Mouse (Mus musculus): ENCODE results near the gene Gm14597.
A peak's percentile ranks its signal among the peaks of the same experiment; 100 is the strongest.
"Not testable (repeated sequence)": the region's sequence is repeated elsewhere in the genome, so short reads cannot be mapped to it uniquely, and the experiment has no call there.

Gene Gm14597

DNA sequence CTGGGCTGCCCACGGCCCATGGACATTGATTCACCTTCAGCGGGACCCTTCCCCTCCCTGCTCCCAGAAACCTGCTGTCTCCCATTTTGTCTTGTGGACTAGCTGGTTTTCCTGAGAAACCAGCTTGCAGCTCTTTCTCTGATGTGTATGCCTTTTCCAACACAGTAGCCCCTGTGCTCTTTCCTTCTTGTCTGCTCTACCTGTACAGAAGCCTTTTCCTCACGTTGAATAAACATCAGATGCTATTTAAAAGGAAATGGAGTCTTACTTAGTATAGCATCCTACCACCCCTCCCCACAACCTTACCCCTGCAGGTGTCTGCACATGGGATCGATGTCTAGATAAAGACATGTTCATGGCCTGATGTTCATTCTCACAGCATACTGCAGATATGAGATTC, at the start of gene Gm14597:
TSS of gene Gm14597 (minus strand) at position 101 of the 400 bp plus-strand sequence.
- not testable (repeated sequence) for DNase-seq

DNA sequence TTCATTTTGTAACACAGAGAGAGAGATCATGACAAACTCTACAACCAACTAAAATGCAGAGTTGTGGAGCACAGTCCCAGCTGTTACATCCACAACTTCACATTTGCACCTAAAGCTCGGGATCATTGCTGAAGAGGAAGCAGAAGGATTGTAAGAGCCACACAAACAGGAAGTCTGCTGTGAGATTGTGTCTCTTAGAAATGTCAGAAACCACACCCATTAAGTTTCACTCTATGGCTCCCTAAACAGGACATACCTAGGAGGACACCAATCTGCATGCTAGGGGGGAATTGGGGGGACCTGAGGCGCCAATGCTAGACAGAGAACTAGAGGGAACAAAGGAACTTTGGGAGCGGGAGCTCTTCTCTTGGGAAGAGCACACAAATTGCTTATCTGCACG, 44.1 kb upstream of the Gm14597 start:
- DNase-seq, result not testable (repeated sequence)

DNA sequence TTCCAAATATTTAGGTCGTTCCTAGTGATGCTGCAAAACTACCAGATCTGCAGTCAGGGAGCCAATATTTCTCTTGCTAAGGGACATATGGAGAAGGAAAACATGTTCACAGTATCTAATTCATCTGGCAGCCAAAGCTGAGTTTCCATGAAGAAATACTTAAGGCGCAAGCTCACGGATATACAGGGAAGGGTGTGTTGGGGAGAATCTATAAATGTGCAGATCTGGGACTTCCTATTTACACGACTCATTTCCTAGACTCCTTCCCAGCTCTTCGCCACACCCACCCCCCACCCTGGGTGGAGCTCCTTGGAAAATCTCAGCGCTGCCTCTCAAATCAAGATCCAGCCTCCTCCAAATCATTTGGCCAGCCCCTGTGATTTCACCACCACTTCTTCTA, 37.1 kb upstream of the Gm14597 start:
- DNase-seq, result no peak

DNA sequence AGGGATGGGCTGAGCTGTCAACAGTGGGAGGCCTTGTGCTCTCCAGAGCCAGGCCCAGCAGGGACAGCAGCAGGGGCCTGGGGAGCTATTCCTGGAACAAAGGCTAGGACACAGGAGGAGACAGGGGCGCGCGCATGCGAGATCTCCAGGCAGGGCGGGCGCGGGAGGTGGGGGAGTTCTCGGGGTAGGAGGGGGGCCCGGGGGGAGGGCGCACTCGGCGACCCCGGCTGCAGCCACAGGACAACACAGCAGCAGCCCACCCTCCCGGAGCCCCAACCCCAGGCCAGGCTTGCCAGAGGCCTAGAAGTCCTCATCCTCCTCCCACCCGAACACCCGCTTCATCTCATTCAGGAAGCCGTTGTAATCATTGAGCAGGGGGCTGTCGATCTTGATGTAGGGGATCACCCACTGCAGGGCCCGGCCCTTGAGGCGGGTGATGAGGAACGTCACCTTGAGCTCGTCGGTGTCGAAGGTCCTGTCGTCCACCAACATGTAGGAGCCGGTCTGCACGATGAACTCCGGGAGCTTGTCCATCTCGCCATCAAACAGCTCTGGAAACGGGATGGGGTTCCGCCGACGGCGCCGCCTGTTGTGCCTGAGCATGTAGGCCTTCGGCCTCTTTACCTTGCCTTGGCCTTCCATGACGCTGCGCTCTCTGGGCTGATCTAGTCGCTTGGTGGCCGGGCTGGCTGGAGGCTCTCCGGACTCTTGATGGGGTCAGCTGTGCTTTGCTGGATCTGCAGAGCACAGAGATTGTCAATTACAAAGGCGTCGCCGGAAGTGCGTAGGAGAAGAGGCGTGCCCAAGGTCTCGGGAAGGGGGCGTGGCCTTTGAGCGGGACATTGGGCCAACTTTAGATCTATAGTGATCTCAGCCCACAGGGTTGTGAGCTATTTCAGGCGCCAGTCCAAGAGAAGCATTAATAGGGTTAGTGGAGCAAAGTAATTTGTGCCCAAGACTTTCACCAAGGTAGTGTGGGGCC, 34.5 kb upstream of the Gm14597 start, which contains the start of gene Rtl8a:
TSS of gene Rtl8a (minus strand) at position 703 of the 982 bp plus-strand sequence.
- DNase-seq, result peak; percentile 73

DNA sequence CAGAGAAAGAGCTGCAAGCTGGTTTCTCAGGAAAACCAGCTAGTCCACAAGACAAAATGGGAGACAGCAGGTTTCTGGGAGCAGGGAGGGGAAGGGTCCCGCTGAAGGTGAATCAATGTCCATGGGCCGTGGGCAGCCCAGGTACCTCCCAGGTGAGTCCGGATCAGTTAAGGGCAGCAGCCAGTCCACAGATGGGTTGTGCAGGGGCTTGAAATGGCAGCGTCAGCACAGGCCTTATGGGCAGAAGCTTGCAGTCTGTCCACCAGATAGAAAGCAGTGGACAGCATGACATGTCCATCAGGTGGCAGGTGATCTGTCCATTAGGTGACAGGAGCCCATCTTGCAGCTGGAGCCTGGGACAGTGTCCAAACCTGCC, 33.8 kb upstream of the Gm14597 start:
- not testable (repeated sequence) for DNase-seq

DNA sequence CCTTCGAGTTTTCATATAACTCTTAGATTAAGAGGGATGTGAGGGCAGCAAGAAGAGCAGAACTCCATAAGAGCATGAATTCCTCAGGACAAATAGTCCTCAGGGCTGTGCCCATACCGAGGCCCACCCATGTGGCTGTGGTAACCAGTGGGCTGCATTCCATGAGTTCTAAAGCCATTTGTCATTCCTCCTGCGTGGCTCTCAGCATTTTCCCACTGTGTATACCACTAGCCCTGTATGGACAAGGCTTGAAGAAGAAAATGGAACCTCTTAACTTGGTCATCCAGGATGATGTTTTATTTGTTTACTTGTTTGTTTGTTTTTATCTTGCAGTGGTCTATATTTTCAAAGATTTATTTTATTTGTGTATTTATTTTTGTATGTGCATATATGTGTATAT, 29.3 kb upstream of the Gm14597 start:
- not testable (repeated sequence) for DNase-seq

DNA sequence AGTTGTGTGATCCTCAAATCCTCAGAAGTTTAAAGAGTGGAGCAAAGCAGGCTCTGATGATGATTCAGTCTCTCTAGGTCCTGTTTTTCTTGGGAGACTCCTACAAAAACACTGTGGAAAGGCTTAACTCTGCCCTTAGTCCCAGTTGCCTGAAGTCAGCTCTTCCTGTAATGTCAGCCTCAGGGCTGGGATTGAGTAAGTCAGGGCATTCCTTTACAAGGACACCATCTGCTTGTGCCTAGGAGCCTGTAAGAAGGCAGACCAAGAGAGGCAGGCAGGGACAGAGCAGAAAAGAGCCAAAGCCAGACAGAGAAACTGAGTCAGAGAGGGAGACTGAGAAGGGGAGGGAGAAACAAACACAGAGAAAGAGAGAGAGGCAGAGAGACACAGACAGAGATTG, 2.6 kb upstream of the Gm14597 start:
- not testable (repeated sequence) for DNase-seq

DNA sequence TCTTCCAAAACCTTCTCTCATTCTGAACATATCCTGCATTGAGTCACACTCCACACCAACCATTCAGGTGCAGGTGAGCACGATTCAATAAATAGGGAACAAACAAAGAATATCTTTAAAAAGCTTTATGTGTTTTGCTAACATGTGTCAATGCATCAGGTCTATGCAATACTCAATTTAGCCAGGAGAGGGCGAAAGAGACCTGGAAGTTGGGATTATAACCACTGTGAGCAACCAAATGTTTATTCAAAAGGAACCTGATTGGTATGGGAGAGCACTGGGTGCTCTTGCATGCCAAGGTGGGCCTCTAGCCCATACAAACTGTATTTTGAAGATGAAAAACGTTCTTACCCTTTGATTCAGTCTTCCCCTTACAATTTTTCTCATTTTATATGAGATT, 1.8 kb upstream of the Gm14597 start:
- peak; percentile 66 for DNase-seq

DNA sequence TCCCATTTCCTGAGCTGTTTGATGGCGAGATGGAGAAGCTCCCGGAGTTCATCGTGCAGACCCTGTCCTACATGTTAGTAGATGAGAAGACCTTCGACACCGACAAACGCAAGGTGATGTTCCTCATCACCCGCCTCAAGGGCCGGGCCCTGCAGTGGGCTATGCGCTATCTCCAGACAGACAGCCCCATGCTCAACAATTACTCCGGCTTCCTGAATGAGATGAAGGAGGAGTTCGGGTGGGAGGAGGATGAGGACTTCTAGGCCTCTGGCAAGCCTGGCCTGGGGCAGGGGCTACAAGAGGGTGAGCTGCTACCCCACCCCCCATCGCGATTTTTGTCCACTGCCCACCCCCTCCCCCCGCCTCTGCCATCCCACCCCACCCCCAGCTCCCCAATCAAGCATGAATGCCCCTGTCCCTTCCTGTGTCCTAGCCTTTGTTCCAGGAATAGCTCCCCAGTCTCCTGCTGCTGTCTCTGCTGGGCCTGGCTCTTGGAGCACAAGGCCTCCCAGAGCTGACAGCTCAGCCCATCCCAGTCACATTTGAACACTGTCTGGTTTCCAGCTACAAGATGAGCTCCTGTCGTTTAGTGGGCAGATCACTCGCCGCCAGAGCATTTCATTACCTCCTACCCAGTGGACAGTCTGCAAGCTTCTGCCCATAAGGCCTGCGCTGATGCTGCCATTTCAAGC, 511 bp downstream of the Gm14597 start:
- DNase-seq, result no peak

DNA sequence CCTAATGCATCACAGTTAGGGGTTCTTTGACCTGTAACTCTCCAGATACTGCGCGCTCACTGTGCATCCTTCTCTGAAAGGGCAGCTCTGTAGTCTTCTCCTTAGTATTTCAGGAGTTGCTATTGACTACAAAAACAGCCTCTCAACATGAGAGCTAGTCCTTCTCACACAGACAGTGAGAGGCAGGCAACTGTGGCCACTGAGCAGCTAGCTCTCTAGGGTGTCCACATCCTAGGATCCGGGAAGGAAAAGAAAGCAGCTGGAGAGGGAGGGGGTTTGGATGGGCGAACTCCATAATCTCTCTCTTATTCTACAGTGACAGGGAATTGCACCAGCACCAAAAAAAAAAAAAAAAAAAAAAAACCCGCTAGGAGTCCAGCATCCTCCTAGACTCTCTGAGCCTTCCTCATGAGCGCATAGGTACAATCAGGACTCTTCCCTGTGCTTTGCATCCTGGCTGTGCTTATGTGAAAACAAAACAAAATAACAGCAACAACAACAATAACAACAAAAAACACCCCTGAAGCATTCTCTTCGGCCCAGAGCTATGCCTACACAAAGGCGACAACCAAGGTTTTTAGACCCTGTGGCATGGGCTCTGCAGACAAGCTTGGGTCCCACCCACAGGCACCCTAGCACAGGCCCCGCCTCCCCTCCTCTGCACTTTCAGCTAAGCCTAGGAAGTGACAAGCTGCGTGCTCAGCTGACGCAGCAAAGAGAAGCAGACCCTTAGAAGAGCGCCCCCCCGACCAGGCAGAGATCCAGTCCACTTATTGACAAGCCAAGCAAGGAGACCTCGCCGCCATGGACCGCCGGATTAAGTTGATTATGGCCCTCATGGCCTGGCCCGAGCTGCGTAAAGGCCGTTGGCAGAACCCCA, 1.3 kb downstream of the Gm14597 start, which contains the start of gene Rtl8c:
TSS of gene Rtl8c (plus strand) at position 791 of the 880 bp plus-strand sequence.
- DNase-seq, result peak; percentile 80

DNA sequence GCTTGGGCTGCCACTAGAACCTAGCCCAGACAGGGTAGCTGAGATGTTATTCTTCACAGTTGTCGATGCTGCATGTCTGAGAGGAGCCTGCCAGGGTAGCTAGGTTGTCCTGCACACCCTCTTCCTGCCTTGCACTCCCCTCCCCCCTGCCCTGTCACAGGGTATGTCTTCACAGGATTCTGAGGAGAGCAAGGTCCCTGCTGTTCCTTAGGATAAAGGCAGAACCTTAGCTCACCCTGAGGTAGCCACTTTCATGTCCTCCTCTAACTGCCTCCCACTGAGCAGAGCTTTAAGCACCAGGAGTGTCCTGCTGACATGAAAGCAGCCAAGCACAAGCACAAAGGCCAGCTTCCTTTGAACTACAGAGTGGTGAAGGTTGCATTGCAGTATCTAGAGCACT, 2.6 kb downstream of the Gm14597 start:
- DNase-seq, result not testable (repeated sequence)

DNA sequence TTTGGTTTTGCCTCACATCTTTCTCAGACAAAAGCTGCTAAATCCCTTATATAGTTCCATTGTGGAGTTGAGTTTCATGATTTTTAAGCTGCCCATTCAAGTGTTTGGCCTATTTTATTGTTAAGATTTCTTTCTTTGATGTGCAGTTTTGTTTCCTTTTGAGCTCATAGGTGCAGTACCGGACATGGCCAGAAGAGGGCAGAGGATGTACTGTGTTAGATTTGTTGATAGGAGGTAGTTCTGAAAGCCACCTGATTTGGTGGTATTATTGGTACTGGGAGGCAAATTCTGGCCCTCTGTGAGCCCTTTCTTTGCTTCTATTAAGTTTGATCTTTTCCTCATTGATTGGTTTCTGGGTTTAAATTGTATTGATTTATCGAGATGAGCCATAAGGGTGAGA, 8.8 kb downstream of the Gm14597 start:
- peak; percentile 59 for DNase-seq

DNA sequence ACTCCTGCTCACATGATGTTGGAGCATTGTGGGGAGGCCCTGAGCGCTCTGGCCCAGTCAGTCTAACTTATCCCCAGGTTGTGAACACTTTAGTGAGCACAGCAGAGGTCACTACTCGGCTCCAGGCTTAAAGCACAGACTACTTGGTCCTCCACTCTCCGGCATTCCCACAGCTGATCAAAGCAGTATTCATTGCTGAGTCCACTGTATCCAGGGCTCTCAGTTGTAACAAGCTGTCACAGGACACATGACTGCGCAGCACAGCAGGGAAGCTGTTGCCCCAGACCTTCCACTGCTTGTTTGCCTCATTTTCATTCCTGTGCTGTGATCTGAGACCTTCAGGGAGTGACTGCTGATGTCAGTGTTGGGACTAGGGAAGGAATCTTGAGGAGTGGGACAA, 25.4 kb downstream of the Gm14597 start:
- DNase-seq, result not testable (repeated sequence)

DNA sequence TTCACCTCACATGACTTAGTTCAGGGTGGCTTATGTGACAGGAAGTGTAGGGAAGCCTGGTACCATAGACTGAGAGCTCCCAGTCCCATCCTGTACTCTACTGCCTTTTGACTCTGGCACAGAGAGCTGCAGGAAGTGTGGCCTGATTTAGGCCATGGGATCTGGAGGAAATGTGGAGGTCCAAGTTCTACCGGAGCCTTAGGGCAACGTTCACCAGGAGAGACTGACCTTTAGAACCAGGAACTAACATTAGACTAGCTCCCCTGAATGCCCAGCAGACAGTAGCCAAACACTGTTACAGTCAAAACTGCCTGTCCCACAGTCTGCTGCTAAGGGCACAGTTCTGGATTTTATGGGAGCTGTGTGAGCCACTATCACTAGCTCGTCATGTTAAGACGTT, 27.4 kb downstream of the Gm14597 start:
- not testable (repeated sequence) for DNase-seq

DNA sequence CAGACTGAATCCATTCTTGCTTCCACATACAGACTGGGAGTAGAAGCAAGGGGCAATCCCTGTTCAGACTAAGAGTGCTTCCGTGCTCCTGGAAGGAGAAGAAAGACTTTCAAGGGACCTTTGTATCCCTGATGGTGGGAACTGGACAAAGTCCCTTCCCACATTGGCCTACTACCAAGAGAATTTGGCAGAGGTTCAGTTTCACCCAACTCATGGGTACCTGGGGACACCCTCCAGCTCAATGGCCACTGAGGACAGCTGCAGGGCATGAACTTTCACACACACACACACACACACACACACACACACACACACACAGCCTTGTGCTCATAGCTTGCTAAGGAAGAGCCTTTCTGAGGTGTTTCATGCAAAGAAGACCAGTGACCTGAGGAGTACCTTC, 29.5 kb downstream of the Gm14597 start:
- no peak for DNase-seq
